Mouse (Mus musculus) small intestine, adult 2 months (tissue): Measurements from ENCODE around the gene Zfp385a.

Experiments
- CTCF ChIP-seq: fragments of 200-500 bp; IDR thresholded peaks from 2 replicates; pipeline ENCODE4 v1.5.1; 2012; ENCODE audit warnings: low read depth, mild to moderate bottlenecking, control low read depth, inconsistent platforms, low read length, moderate library complexity, mixed read lengths; ENCODE audit not compliant: insufficient replicate concordance, insufficient read length; ENCODE audit errors: extremely low read depth
- POLR2A ChIP-seq: fragments of 200-500 bp; IDR thresholded peaks from 2 replicates; pipeline ENCODE4 v1.6.1; 2012; ENCODE audit warnings: low read depth, mild to moderate bottlenecking, control low read depth, inconsistent platforms, low read length, moderate library complexity

DNA sequence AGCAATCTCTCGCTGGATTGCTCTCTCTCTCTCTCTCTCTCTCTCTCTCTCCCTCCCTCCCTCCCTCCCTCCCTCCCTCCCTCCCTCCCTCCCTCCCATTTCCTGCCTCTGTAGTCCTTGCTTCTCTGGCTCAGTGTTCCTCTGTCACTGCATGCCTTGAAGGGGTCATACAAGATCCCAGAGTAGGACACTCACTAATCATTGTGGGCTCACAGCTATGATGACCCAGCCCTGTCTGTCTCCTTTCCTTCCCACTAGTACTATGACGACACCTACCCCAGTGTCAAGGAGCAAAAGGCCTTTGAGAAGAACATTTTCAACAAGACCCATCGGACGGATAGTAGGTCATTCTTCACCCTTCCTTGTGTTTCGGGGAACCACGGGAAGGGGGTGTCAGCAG lies 49.5 kb downstream of the Zfp385a start:
- TF ChIP-seq CTCF (no peak), POLR2A (no peak)
